Mouse (Mus musculus): ENCODE results near the gene Rsph14. TPM values are rescaled to one million over a fixed set of nuclear protein-coding genes. Genes with fewer than 3 reads are reported as not detected.

Gene Rsph14
- 0.32 and 0.34 TPM in 2 replicates for polyA plus RNA-seq (2012; rRNA removed)

GRCm38 (mm10) chr10:75032395-75032794, at the start of gene Rsph14:
Gene Rsph14, minus strand, starts transcription at chr10:75032586.

GRCm38 (mm10) chr10:75060217-75060842, 27.9 kb upstream of the Rsph14 start, which contains the start of gene Bcr:
Gene Bcr, plus strand, starts transcription at chr10:75060592.

DNA sequence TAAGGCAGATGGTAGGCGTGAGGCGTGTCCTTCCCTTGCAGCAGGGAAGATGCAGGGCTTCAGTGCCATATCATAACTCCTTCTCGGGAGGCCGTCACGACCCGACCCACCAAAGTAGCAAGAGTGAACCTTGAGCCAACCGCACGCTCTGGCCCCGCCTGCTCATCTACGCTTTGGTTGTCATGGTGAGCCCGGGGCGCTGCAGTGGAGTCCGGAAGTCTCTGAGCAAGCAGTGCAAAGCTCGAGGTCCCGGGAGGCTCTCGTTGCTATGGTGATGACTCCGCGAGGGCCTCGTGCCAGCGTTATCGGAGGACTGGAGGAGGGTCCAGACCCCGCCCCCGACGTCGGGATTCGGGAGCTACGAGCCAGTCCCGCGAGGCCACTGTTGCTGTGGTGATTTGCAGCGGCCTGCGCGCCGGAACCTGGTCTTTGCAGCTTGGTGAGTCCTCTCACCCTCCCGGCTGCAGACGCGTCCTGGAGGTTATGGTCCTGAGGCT, 4.5 kb upstream of the Rsph14 start, which contains the start of gene Rab36:
Gene Rab36, plus strand, starts transcription at position 176 of the 497 bp plus-strand sequence.

GRCm38 (mm10) chr10:74966850-74967451, 65.4 kb downstream of the Rsph14 start, which contains the start of gene Gnaz:
Gene Gnaz, plus strand, starts transcription at chr10:74967177.

Other genes starting within 250 kb of the Rsph14 start
- 32.2 and 36.2 TPM in 2 replicates for gene Gnaz, start 65.4 kb downstream of the Rsph14 start, polyA plus RNA-seq (2012; rRNA removed)
- gene Rab36, start 4.5 kb upstream of the Rsph14 start, polyA plus RNA-seq (2012; rRNA removed) = 22.9 and 25.3 TPM in 2 replicates
- gene Bcr, start 28.0 kb upstream of the Rsph14 start, polyA plus RNA-seq (2012; rRNA removed) = 46.4 and 48.9 TPM in 2 replicates
- 35.5 and 38.1 TPM in 2 replicates for gene Specc1l, start 179.5 kb upstream of the Rsph14 start, polyA plus RNA-seq (2012; rRNA removed)